Mouse (Mus musculus) mesoderm, embryonic 11.5 days (tissue): ENCODE results near the gene Olfr722.
"Not testable (repeated sequence)": the region's sequence is repeated elsewhere in the genome, so short reads cannot be mapped to it uniquely, and the experiment has no call there.

ENCODE experiments used
- DNase-seq: peaks from one replicate; pipeline ENCODE4 v3.0.0-alpha.2; 2012; ENCODE audit warnings: low read depth, low spot score

Olfr722 gene

DNA sequence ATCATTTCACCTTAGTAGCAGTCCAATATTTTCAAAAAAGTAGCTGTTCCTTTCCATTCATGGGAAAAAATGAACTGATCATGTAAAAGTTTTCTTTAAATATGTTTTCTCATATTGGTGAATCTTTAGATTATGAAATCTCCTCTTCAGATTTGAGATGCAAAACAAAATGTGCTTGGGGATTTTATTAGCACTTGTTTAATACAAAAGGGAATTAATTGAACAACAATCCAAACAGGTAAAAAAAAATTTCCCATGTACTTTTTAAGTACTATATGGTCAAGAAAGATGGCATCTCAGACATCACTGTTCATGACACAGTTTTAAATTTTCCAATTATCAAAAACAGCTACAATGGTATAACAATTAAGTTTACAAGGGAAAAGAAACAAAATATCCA is at the start of gene Olfr722:
Olfr722 (minus strand) TSS at position 101 of the 400 bp plus-strand sequence.
- no peak for DNase-seq

GRCm38 (mm10) chr14:49931687-49932086 is 29.9 kb upstream of the Olfr722 start, which contains the start of gene Olfr723:
TSS of gene Olfr723 (minus strand) at chr14:49931787.
- not testable (repeated sequence) for DNase-seq

GRCm38 (mm10) chr14:49860387-49860786 is 41.4 kb downstream of the Olfr722 start:
- DNase-seq: peak; percentile 52
